Mouse (Mus musculus): ENCODE results near the gene Lrmp.

GRCm38 (mm10) chr6:145067679-145068078, 47.8 kb upstream of the Lrmp start:
- TF ChIP-seq CTCF (IDR thresholded peaks at IDR 0.05; ENCODE audit: low read depth, low read length) (no peak), TAL1 (conservative IDR thresholded peaks at IDR 0.05; ENCODE audit: low read depth, low read length) (no peak), GATA1 (IDR thresholded peaks at IDR 0.05; ENCODE audit: borderline replicate concordance, low read length) (no peak)
